Mouse (Mus musculus) embryonic facial prominence, embryonic 15.5 days (tissue): ENCODE measurements at regions not wholly inside any gene's neighbourhood (a gene's known extent, or its start where the extent isn't known, plus 50 kb on each side); places are given as distances from the start of the nearest gene placed in this dataset.

Experiments used
- ATAC-seq: fragments of 200-750 bp; cut with Nextera tagmentation; 2 replicates; pipeline ENCODE4 v1.8.0; 2017; ENCODE audit warnings: low read depth, moderate TSS enrichment; ENCODE audit not compliant: insufficient number of reproducible peaks, low FRiP score, low TSS enrichment
- H3K27ac ChIP-seq: fragments of 300-500 bp; sonication (generic); replicated peaks from 2 replicates; pipeline ENCODE4 v1.5.1; 2015; ENCODE audit warnings: mild to moderate bottlenecking, inconsistent platforms
- H3K27me3 ChIP-seq: fragments of 300-500 bp; sonication (generic); 2 replicates; pipeline ENCODE4 v1.6.1; 2015; ENCODE audit warnings: inconsistent platforms
- H3K36me3 ChIP-seq: fragments of 300-500 bp; sonication (generic); 2 replicates; pipeline ENCODE4 v1.6.1; 2015; ENCODE audit warnings: mild to moderate bottlenecking, inconsistent platforms
- H3K4me1 ChIP-seq: fragments of 300-500 bp; sonication (generic); 2 replicates; pipeline ENCODE4 v1.6.1; 2015; ENCODE audit warnings: inconsistent platforms
- H3K4me2 ChIP-seq: fragments of 300-500 bp; sonication (generic); replicated peaks from 2 replicates; pipeline ENCODE4 v1.6.1; 2015; ENCODE audit warnings: mild to moderate bottlenecking, inconsistent platforms
- H3K4me3 ChIP-seq: fragments of 300-500 bp; sonication (generic); replicated peaks from 2 replicates; pipeline ENCODE4 v1.5.1; 2015; ENCODE audit warnings: mild to moderate bottlenecking, inconsistent platforms
- H3K9ac ChIP-seq: fragments of 300-500 bp; sonication (generic); 2 replicates; pipeline ENCODE4 v1.6.1; 2015; ENCODE audit warnings: inconsistent platforms
- H3K9me3 ChIP-seq: fragments of 300-500 bp; sonication (generic); replicated peaks from 2 replicates; pipeline ENCODE4 v1.6.1; 2016; ENCODE audit warnings: inconsistent platforms
- WGBS: fragments of 180-500 bp; shearing (Covaris S2); methylation state at CpG from one replicate; pipeline ENCODE4 v1.1.7; 2015; 5-methylcytosine and 5-hydroxymethylcytosine counted together

DNA sequence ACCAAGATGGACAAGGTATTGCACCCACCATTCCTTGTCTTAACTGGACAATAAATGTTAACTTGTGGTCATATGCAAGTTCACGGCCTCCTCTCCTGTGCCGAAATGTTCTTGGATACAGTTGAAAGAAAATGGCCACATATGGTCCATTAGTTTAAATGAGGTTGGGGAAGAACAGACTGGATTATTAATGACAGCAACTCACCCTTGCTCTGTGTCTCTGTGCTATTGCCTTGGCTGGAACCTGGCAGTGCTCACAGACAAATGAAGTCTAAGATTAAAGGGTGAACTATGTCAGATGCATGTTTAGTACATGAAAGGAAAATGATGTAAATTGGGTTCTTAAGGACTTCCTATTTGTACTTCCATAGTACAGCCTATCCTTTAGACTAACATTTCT lies 641.9 kb upstream of the Intu start:
- 94% methylated on average over 2 of the region's 2 CpGs for WGBS
- no peak overlapping the region for H3K27ac ChIP-seq

DNA sequence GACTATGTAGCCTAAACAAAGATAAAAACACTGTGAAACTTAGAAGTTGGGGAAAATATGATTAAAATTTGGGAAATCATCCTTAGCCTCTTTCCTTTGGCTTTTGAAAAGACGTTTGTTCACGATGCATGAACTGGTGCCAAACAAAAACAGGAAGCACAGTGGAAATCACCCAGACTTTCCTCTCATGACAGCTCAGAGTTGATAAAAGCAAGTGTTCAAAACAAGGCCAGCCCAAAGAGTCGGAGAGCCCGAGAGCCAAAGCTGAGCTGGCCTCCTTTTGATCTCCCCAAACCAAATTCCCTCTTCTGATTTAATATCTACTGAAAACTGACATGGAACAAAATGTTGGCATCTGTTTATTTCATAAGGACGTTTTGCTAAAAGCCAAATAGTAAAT lies 632.1 kb upstream of the Intu start:
- no peaks in the 10 kb centered on the region for H3K36me3 ChIP-seq
- WGBS: 34% methylated on average over 5 of the region's 5 CpGs
- H3K27me3 ChIP-seq: no peaks in the 10 kb centered on the region
- H3K27ac ChIP-seq: 0 out of 2 replicates have a peak overlapping the region, but pooled peaks have one; percentile 8
- no peak overlapping the region for H3K4me2 ChIP-seq
- H3K4me1 ChIP-seq: no peaks in the 10 kb centered on the region
- H3K4me3 ChIP-seq: no peak overlapping the region
- no peaks in the 10 kb centered on the region for H3K9me3 ChIP-seq
- H3K9ac ChIP-seq: no peak overlapping the region
- no peak for ATAC-seq

More for the DNA sequence above, 641.9 kb upstream of the Intu start:
- H3K27me3 ChIP-seq: no peaks in the 10 kb centered on the region
- no peaks in the 10 kb centered on the region for H3K4me1 ChIP-seq
- no peak overlapping the region for H3K9ac ChIP-seq
- no peak for ATAC-seq
- H3K4me3 ChIP-seq: no peak overlapping the region
- H3K4me2 ChIP-seq: no peak overlapping the region
- no peaks in the 10 kb centered on the region for H3K36me3 ChIP-seq
- H3K9me3 ChIP-seq: no peaks in the 10 kb centered on the region

DNA sequence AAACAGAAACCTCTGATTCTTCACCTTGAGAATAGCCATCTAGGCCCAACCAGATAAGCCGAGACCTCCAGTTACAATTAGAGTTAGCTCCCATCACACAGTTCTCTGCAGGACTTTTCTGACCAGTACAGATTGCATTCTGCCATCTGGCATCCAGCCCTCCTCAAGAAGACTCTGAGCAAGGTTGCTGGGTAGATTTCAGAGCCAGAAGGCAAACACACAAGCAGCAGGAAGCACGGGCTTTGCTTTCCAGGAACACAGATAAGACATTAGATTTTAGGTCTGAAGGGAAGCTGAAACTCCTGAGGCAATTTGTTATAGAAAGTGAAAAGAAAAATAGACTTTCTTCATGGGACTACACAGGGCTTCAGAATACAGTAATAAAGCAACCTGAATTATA lies 630.9 kb upstream of the Intu start:
- no peak for ATAC-seq
- Histone ChIP-seq H3K27ac (no peak overlapping the region), H3K27me3 (no peaks in the 10 kb centered on the region), H3K4me1 (no peaks in the 10 kb centered on the region), H3K9me3 (no peaks in the 10 kb centered on the region), H3K4me3 (no peak overlapping the region), H3K4me2 (no peak overlapping the region), H3K9ac (no peak overlapping the region), H3K36me3 (no peaks in the 10 kb centered on the region)
- 55% methylated on average over 2 of the region's 2 CpGs for WGBS

DNA sequence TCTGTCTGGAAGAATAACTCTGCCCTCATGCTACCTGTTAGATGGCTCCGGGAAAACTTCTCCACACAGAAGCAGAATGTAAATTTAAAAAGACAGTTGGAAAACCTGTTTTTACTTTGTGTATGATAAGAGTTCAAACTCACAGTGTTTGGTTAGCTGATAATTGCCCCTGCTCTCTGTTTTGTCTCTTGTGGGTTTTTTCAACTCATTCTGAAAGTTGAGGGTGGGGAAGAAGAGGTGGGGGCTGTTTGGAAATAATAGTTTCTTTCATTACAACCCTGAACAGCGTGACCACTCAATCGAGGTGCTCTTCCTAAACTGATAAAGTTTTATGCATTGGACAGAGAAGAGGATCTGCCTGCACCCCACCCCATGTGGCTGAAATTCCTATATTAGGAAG lies 626.7 kb upstream of the Intu start:
- WGBS: 31% methylated on average over 3 of the region's 3 CpGs
- Histone ChIP-seq H3K9me3 (no peaks in the 10 kb centered on the region), H3K27me3 (no peaks in the 10 kb centered on the region), H3K36me3 (no peaks in the 10 kb centered on the region), H3K4me2 (no peak overlapping the region), H3K9ac (no peak overlapping the region), H3K4me3 (no peak overlapping the region), H3K27ac (no peak overlapping the region), H3K4me1 (no peaks in the 10 kb centered on the region)
- ATAC-seq: no peak

DNA sequence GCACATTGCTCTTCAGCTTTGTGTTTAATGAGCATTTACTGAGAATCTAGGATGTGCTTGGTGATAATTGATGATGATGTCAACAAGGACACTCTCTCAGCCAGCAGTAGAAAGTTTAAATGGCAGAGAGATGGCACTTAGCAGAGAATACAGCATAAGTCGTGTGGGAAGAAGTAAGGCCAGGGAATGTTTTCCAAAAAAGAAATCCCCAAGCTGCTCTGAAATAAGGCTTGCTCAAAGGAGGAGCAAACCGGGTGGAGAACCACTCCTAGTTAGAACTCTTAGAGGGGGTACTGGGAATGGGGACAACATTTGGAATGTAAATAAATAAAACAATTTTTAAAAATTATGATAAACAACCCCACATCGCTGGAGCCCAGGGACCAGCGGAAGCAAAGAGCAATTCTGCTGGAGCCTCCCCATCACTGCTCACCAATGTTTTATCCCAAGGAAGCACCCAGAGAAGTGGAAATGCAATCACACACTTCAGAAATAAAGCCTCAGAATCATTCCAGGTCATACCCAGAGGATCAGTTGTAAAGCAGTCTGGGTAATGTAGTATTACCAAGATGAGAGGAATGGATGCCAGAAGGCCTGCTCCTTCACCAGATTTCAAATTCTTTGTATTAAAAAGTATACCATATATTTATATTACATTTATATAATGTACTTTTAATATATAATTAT lies 622.3 kb upstream of the Intu start:
- Histone ChIP-seq H3K4me1 (no peaks in the 10 kb centered on the region), H3K4me3 (no peak overlapping the region), H3K27ac (no peak overlapping the region), H3K36me3 (no peaks in the 10 kb centered on the region), H3K4me2 (no peak overlapping the region), H3K9me3 (no peaks in the 10 kb centered on the region), H3K9ac (no peak overlapping the region), H3K27me3 (no peaks in the 10 kb centered on the region)
- WGBS: 77% methylated on average over 4 of the region's 4 CpGs
- no peak for ATAC-seq

DNA sequence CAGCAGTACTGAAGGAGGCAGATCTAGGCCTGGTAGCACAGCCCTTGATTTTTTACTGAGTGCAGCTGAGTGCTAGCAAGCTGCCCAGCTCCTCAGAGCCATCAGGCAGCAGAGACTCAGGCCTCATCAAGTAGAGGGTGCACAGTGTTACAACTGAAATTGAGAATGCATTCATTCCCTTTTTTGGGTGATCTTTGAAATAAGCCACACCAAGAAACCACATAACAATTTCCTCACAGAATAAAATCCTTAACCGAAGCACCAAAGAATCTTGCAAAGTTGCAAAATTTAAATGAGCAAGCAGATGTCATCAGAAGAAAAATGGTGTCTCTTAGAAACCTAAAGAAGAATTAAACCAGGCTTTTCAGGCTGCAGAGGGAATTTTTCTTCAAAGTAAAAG lies 621.4 kb upstream of the Intu start:
- Histone ChIP-seq H3K4me2 (no peak overlapping the region), H3K36me3 (no peaks in the 10 kb centered on the region), H3K27me3 (no peaks in the 10 kb centered on the region), H3K4me1 (no peaks in the 10 kb centered on the region), H3K9me3 (no peaks in the 10 kb centered on the region), H3K27ac (no peak overlapping the region), H3K9ac (no peak overlapping the region), H3K4me3 (no peak overlapping the region)
- 56% methylated on average over 1 of the region's 1 CpGs for WGBS
- ATAC-seq: no peak

DNA sequence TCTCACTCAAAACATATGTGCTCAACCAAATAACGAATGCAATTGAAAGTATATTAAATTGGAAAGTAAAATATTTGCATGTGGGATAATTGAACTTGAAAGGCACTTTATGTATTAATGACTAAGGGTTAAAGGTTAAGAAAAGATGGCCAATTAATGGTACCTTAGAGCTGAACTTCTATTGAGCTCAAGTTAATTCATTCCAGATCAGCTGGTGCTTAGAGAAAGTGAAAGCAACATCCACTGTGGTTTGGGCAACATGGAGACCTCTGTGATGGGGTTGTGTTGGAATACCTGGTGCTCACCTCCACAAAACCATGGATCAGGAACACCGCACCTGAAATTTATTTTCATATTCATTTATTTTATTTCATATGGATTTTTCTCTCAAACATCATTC lies 612.5 kb upstream of the Intu start:
- H3K9me3 ChIP-seq: no peaks in the 10 kb centered on the region
- H3K4me2 ChIP-seq: no peak overlapping the region
- H3K9ac ChIP-seq: no peak overlapping the region
- ATAC-seq: no peak
- H3K4me1 ChIP-seq: no peaks in the 10 kb centered on the region
- 73% methylated on average over 2 of the region's 2 CpGs for WGBS
- no peaks in the 10 kb centered on the region for H3K27me3 ChIP-seq
- H3K4me3 ChIP-seq: no peak overlapping the region
- no peaks in the 10 kb centered on the region for H3K36me3 ChIP-seq
- no peak overlapping the region for H3K27ac ChIP-seq

DNA sequence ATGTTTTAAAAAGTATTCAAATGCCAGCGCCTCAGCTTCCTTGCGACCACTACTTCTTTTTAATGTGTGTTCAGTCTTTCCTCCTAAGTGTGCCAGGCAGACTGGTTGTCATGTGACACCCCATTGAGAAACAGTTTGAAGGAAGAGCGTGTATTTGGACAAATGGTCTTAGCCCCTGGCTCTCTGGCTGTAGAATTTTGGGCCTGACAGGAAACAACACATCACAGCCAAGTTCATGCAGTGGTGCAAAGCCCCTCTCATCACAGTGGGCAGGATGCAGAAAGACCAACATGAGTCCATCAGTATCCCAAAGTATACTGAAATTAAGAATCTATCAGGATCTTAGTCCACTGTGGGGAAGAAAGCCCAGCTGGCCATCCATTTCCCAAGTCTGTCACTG lies 605.6 kb upstream of the Intu start:
- H3K9me3 ChIP-seq: no peaks in the 10 kb centered on the region
- H3K4me3 ChIP-seq: no peak overlapping the region
- ATAC-seq: no peak
- H3K27ac ChIP-seq: no peak overlapping the region
- no peaks in the 10 kb centered on the region for H3K4me1 ChIP-seq
- H3K27me3 ChIP-seq: no peaks in the 10 kb centered on the region
- H3K4me2 ChIP-seq: no peak overlapping the region
- H3K36me3 ChIP-seq: no peaks in the 10 kb centered on the region
- H3K9ac ChIP-seq: no peak overlapping the region
- 86% methylated on average over 3 of the region's 3 CpGs for WGBS

DNA sequence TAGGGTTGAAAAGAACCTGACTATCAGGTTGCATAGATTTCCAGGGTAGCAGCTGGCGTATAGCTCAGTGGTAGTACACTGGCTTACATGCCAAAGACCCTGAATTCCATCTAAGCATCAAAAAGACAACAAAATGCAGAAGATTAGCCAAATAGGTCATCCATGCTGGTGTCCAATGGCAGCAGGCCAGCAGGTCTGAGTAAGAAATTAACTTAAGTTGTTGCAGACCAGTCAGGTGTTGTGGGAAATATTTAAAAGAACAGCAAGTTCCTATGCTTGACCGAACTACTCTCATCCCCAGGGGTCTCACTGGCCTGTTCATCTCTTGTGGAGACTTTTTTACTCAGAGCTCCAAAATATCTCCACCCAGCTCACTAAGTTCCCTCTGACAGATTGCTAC lies 602.7 kb upstream of the Intu start:
- Histone ChIP-seq H3K36me3 (no peaks in the 10 kb centered on the region), H3K4me2 (no peak overlapping the region), H3K9ac (no peak overlapping the region), H3K9me3 (no peaks in the 10 kb centered on the region), H3K27me3 (no peaks in the 10 kb centered on the region), H3K27ac (no peak overlapping the region), H3K4me3 (no peak overlapping the region), H3K4me1 (no peaks in the 10 kb centered on the region)
- WGBS: 92% methylated on average over 2 of the region's 2 CpGs
- ATAC-seq: no peak

DNA sequence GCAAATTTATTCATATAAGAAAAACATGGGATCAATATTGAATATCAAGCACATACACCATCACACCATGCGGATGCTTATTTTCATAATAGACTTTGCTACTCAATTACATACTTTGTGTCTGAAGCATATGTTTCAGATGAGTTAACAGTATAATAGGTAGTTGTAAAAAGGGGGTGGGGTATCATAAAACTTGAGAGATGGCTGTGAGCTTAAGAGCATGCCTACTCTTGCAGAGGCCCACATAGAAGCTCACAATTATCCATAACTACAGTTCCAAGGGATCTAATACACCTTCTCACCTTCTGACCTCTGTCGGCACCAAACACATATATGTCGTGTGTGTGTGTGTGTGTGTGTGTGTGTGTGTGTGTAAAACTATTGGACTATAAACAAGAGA lies 597.7 kb upstream of the Intu start:
- Histone ChIP-seq H3K4me2 (no peak overlapping the region), H3K9me3 (no peaks in the 10 kb centered on the region), H3K9ac (no peak overlapping the region), H3K27me3 (no peaks in the 10 kb centered on the region), H3K4me1 (no peaks in the 10 kb centered on the region), H3K27ac (no peak overlapping the region), H3K36me3 (no peaks in the 10 kb centered on the region), H3K4me3 (no peak overlapping the region)
- 83% methylated on average over 3 of the region's 3 CpGs for WGBS
- no peak for ATAC-seq

DNA sequence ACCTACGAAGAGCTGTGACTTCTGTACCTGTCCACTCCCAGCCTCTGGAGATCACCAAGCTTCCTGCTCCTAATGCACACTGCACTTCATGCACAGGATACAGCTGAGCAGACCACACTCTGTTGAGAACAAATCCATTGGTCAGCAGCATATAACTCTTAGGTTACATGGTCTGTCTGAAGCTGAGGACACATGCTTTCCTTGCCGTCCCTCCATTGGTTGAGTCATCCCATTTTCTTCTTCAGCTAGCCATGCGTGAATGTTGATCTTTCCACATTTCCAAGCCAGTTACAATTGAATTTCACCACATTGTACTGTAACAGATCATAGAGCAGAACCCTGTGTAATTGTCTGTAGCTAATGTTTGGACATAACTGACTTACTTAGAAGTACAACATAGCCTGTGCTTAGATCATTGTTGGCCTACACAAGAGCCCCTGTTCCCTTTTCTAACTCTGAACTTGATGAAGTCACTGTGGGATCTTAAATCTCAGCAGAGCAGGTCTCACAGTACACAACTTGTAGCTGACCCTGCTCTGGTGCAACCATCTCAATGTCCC lies 593.3 kb upstream of the Intu start:
- peak; percentile 24; the same call in 1 of the 2 replicates for ATAC-seq
- Histone ChIP-seq H3K27ac (no peak overlapping the region), H3K9me3 (no peaks in the 10 kb centered on the region), H3K4me1 (no peaks in the 10 kb centered on the region), H3K4me2 (no peak overlapping the region), H3K36me3 (no peaks in the 10 kb centered on the region), H3K4me3 (no peak overlapping the region), H3K27me3 (no peaks in the 10 kb centered on the region), H3K9ac (no peak overlapping the region)
- 82% methylated on average over 3 of the region's 3 CpGs for WGBS

DNA sequence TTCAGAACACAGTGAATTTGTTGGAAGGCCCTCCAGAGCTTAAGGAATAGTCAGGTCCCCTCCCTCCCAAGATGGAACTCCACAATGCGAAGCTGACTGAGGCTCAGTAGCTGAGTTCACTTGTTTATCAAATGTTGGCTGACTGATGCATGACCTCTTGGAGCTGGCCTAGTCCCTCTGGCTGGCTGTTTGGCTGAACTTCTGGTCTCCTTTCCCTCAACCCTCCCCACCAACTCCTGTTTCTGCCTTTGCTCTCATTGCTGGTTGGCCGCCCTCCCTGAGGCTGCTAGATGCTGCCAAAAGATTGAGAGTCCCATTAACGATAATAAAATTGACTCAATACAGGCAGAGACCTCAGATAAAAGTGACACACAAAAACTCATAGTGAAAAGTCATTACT lies 586.5 kb upstream of the Intu start:
- H3K9me3 ChIP-seq: no peaks in the 10 kb centered on the region
- no peak overlapping the region for H3K4me2 ChIP-seq
- no peak overlapping the region for H3K4me3 ChIP-seq
- no peak for ATAC-seq
- WGBS: 76% methylated on average over 3 of the region's 3 CpGs
- no peaks in the 10 kb centered on the region for H3K4me1 ChIP-seq
- H3K9ac ChIP-seq: no peak overlapping the region
- H3K27ac ChIP-seq: no peak overlapping the region
- no peaks in the 10 kb centered on the region for H3K27me3 ChIP-seq
- H3K36me3 ChIP-seq: no peaks in the 10 kb centered on the region
